Mouse (Mus musculus) neural tube, embryonic 12.5 days (tissue): ENCODE measurements around the gene Pth1r. TPM values are rescaled to one million over a fixed set of nuclear protein-coding genes. Genes with fewer than 3 reads are reported as not detected.
A peak's percentile ranks its signal among the peaks of the same experiment; 100 is the strongest.

Experiments
- ATAC-seq: fragments of 200-750 bp; cut with Nextera tagmentation; 2 replicates; pipeline ENCODE4 v1.8.0; 2017; ENCODE audit warnings: low read depth, mild to moderate bottlenecking, moderate TSS enrichment, moderate library complexity; ENCODE audit not compliant: low FRiP score
- H3K27ac ChIP-seq: fragments of 300-500 bp; sonication (generic); 2 replicates; pipeline ENCODE4 v1.5.1; 2016
- H3K27me3 ChIP-seq: fragments of 300-500 bp; sonication (generic); replicated peaks from 2 replicates; pipeline ENCODE4 v1.6.1; 2016; ENCODE audit warnings: mild to moderate bottlenecking
- H3K36me3 ChIP-seq: fragments of 300-500 bp; sonication (generic); 2 replicates; pipeline ENCODE4 v1.6.1; 2016; ENCODE audit warnings: mild to moderate bottlenecking
- H3K4me1 ChIP-seq: fragments of 300-500 bp; sonication (generic); 2 replicates; pipeline ENCODE4 v1.6.1; 2016
- H3K4me2 ChIP-seq: fragments of 300-500 bp; sonication (generic); replicated peaks from 2 replicates; pipeline ENCODE4 v1.6.1; 2016; ENCODE audit warnings: mild to moderate bottlenecking
- H3K4me3 ChIP-seq: fragments of 300-500 bp; sonication (generic); 2 replicates; pipeline ENCODE4 v1.5.1; 2016
- H3K9ac ChIP-seq: fragments of 300-500 bp; sonication (generic); 2 replicates; pipeline ENCODE4 v1.6.1; 2016; ENCODE audit warnings: mild to moderate bottlenecking
- H3K9me3 ChIP-seq: fragments of 300-500 bp; sonication (generic); 2 replicates; pipeline ENCODE4 v1.6.1; 2016; ENCODE audit warnings: mild to moderate bottlenecking
- WGBS: fragments of 180-500 bp; shearing (Covaris S2); methylation state at CpG from one replicate; pipeline ENCODE4 v1.1.7; 2016; 5-methylcytosine and 5-hydroxymethylcytosine counted together
- polyA plus RNA-seq: library from polyadenylated mRNA; unstranded; fragments of >200 nt; fragmentation: Nextera tagmentation; extraction: Ambion mirVana; gene quantifications from 2 replicates; pipeline ENCODE4 v1.2.1, GENCODE M21; 2016

Pth1r gene
- polyA plus RNA-seq, 1 experiment from 2014 or later: 40.6 TPM

DNA sequence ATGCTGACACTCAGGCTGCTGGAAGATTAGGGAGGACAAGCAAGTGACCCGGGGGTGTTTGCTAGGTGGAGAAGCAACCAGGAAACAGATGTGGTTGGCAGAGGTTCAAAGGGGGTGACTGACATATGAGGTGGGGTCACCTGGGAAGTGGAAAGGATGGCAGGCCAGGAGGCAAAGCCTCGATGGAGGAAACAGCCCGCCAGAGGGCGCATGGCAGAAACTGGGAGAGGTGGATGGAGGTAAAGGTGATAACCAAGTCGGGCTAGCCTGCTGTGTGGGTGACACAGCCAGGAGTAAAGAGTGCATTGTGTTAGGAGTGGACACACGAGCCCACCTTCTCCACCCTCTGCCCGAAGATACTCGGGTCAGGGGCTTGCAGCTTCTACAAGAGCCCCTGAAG, 17.1 kb downstream of the Pth1r start:
- Histone ChIP-seq H3K4me2 (no peak overlapping the region), H3K9ac (no peak overlapping the region), H3K9me3 (no peaks in the 10 kb centered on the region), H3K36me3 (no peaks in the 10 kb centered on the region; the same call in 1 of the 2 replicates), H3K4me3 (no peak overlapping the region), H3K4me1 (peaks cover 48% of the 10 kb centered on the region), H3K27me3 (peaks cover 19% of the 10 kb centered on the region), H3K27ac (no peak overlapping the region)
- no peak for ATAC-seq
- 18% methylated on average over 8 of the region's 8 CpGs for WGBS

GRCm38 (mm10) chr9:110726867-110727266, 20.1 kb downstream of the Pth1r start:
- Histone ChIP-seq H3K4me3 (peak overlapping the region; percentile 2; the same call in 1 of the 2 replicates), H3K9ac (no peak overlapping the region), H3K27me3 (peaks cover 19% of the 10 kb centered on the region), H3K27ac (no peak overlapping the region), H3K4me2 (peak overlapping the region; percentile 47), H3K9me3 (no peaks in the 10 kb centered on the region), H3K36me3 (peaks cover 8% of the 10 kb centered on the region; the same call in 1 of the 2 replicates), H3K4me1 (peaks cover 21% of the 10 kb centered on the region)
- ATAC-seq: no peak
- 21% methylated on average over 33 of the region's 33 CpGs for WGBS

DNA sequence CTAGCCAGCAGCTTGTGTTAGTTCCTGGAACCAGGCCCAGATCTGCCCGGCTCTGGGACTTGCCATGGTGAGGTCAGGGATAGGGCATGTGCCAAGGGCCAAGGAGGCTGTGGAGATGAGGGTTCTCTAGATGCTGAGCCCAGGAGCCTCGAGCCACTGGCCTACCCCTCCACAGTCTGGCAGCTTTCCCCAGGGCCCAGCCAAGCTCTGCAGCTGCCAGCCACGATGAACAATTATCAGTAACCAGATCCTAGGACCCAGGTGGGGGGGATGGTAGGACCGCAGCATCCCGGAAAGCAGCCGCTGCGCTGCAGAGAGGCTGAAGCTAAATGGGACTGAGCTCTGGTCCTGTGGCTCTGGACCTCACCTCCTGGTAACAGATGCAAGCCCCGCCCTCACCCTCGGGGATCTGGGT, 21.2 kb downstream of the Pth1r start:
- Histone ChIP-seq H3K9me3 (no peaks in the 10 kb centered on the region), H3K4me1 (peaks cover 19% of the 10 kb centered on the region), H3K9ac (no peak overlapping the region), H3K36me3 (peaks cover 8% of the 10 kb centered on the region; the same call in 1 of the 2 replicates), H3K27me3 (peaks cover 19% of the 10 kb centered on the region), H3K4me3 (no peak overlapping the region), H3K4me2 (0 out of 2 replicates have a peak overlapping the region, but pooled peaks have one; percentile 24), H3K27ac (no peak overlapping the region)
- 14% methylated on average over 9 of the region's 9 CpGs for WGBS
- ATAC-seq: peak; percentile 26; the same call in 1 of the 2 replicates

DNA sequence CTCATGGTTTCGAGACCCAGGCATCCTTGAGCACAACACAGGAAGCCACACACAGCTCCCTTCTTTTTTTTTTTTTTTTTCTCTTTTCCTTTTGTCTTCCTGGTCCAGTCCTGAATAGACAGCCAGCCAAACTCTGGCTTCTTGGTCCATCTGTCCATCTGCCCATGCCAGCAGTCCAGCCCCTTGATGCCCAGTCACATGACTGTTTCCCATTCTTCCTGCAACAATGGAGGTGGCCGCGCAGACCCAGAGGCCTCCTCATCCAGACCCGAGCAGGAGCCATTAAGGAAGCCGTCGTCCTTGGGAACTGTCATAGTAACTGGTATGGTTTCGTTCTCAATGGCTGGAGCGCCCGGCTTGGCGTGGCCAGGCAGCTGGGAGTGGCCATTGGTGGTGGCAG, 24.9 kb downstream of the Pth1r start:
- H3K27ac ChIP-seq: no peak overlapping the region
- H3K9me3 ChIP-seq: no peaks in the 10 kb centered on the region
- ATAC-seq: no peak
- WGBS: 75% methylated on average over 10 of the region's 10 CpGs
- H3K36me3 ChIP-seq: peaks cover 8% of the 10 kb centered on the region; the same call in 1 of the 2 replicates
- no peak overlapping the region for H3K4me3 ChIP-seq
- no peak overlapping the region for H3K4me2 ChIP-seq
- peaks cover 24% of the 10 kb centered on the region for H3K4me1 ChIP-seq
- peaks cover 11% of the 10 kb centered on the region for H3K27me3 ChIP-seq
- H3K9ac ChIP-seq: no peak overlapping the region

DNA sequence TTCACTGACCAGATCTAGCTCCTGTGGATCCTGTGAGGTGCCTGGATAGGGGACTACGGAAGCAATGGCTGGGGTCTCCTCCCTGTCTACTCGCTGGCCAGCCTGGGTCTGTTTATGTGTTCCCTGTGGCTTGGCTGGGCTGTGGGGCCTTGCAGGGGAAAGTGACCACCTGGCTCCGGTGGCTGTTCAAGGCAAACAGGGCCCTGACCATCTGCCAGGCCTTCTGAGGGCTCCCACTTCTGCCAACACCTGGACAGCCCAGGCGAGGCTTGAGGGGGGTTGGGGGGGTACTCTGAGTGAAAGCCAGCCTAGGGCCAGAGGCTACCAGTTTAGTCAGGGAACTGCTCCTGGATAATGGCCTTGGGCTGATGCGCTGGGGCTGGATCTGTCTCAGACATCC, 27.0 kb downstream of the Pth1r start:
- Histone ChIP-seq H3K4me2 (no peak overlapping the region), H3K9me3 (no peaks in the 10 kb centered on the region), H3K4me3 (no peak overlapping the region), H3K27me3 (no peaks in the 10 kb centered on the region), H3K9ac (no peak overlapping the region), H3K36me3 (peaks cover 13% of the 10 kb centered on the region; the same call in 1 of the 2 replicates), H3K27ac (no peak overlapping the region), H3K4me1 (0 out of 2 replicates have a peak, but pooled peaks cover 7% of the 10 kb centered on the region)
- no peak for ATAC-seq
- WGBS: 75% methylated on average over 5 of the region's 5 CpGs

- Histone ChIP-seq H3K4me2 (no peak overlapping the region), H3K36me3 (peaks cover 20% of the 10 kb centered on the region; the same call in 1 of the 2 replicates), H3K27me3 (no peaks in the 10 kb centered on the region), H3K27ac (no peak overlapping the region), H3K9me3 (no peaks in the 10 kb centered on the region), H3K9ac (no peak overlapping the region), H3K4me1 (0 out of 2 replicates have a peak, but pooled peaks cover 7% of the 10 kb centered on the region), H3K4me3 (no peak overlapping the region)
- no peak for ATAC-seq
- 81% methylated on average over 3 of the region's 3 CpGs for WGBS
Observed at GRCm38 (mm10) chr9:110718810-110719209, 28.1 kb downstream of the Pth1r start.

GRCm38 (mm10) chr9:110718071-110718470, 28.9 kb downstream of the Pth1r start:
- H3K4me1 ChIP-seq: 0 out of 2 replicates have a peak, but pooled peaks cover 7% of the 10 kb centered on the region
- peaks cover 18% of the 10 kb centered on the region; the same call in 1 of the 2 replicates for H3K36me3 ChIP-seq
- no peak overlapping the region for H3K4me3 ChIP-seq
- WGBS: 90% methylated on average over 6 of the region's 6 CpGs
- H3K4me2 ChIP-seq: no peak overlapping the region
- no peaks in the 10 kb centered on the region for H3K9me3 ChIP-seq
- no peaks in the 10 kb centered on the region for H3K27me3 ChIP-seq
- H3K9ac ChIP-seq: no peak overlapping the region
- no peak for ATAC-seq
- H3K27ac ChIP-seq: no peak overlapping the region

GRCm38 (mm10) chr9:110716775-110717174, 30.2 kb downstream of the Pth1r start:
- 31% methylated on average over 4 of the region's 4 CpGs for WGBS
- H3K9ac ChIP-seq: no peak overlapping the region
- H3K36me3 ChIP-seq: peaks cover 22% of the 10 kb centered on the region; the same call in 1 of the 2 replicates
- peak; percentile 77 for ATAC-seq
- H3K27ac ChIP-seq: no peak overlapping the region
- H3K4me3 ChIP-seq: no peak overlapping the region
- H3K4me1 ChIP-seq: 0 out of 2 replicates have a peak, but pooled peaks cover 7% of the 10 kb centered on the region
- no peaks in the 10 kb centered on the region for H3K9me3 ChIP-seq
- no peak overlapping the region for H3K4me2 ChIP-seq
- H3K27me3 ChIP-seq: no peaks in the 10 kb centered on the region

GRCm38 (mm10) chr9:110715426-110715825, 31.5 kb downstream of the Pth1r start:
- H3K4me1 ChIP-seq: 0 out of 2 replicates have a peak, but pooled peaks cover 7% of the 10 kb centered on the region
- no peak for ATAC-seq
- no peak overlapping the region for H3K4me3 ChIP-seq
- 56% methylated on average over 1 of the region's 1 CpGs for WGBS
- peaks cover 30% of the 10 kb centered on the region; the same call in 1 of the 2 replicates for H3K36me3 ChIP-seq
- H3K9me3 ChIP-seq: no peaks in the 10 kb centered on the region
- H3K4me2 ChIP-seq: no peak overlapping the region
- H3K27ac ChIP-seq: no peak overlapping the region
- H3K27me3 ChIP-seq: no peaks in the 10 kb centered on the region
- no peak overlapping the region for H3K9ac ChIP-seq

- Histone ChIP-seq H3K9ac (no peak overlapping the region), H3K27ac (no peak overlapping the region), H3K9me3 (no peaks in the 10 kb centered on the region), H3K4me3 (no peak overlapping the region), H3K27me3 (no peaks in the 10 kb centered on the region), H3K36me3 (peaks cover 33% of the 10 kb centered on the region), H3K4me1 (no peaks in the 10 kb centered on the region), H3K4me2 (no peak overlapping the region)
- no peak for ATAC-seq
- 67% methylated on average over 1 of the region's 1 CpGs for WGBS
Observed at GRCm38 (mm10) chr9:110713389-110713788, 33.6 kb downstream of the Pth1r start.

GRCm38 (mm10) chr9:110712545-110712944, 34.4 kb downstream of the Pth1r start:
- Histone ChIP-seq H3K4me2 (no peak overlapping the region), H3K9me3 (no peaks in the 10 kb centered on the region), H3K4me1 (no peaks in the 10 kb centered on the region), H3K27me3 (no peaks in the 10 kb centered on the region), H3K4me3 (no peak overlapping the region), H3K36me3 (peaks cover 38% of the 10 kb centered on the region), H3K9ac (no peak overlapping the region), H3K27ac (no peak overlapping the region)
- ATAC-seq: no peak
- 92% methylated on average over 4 of the region's 4 CpGs for WGBS

DNA sequence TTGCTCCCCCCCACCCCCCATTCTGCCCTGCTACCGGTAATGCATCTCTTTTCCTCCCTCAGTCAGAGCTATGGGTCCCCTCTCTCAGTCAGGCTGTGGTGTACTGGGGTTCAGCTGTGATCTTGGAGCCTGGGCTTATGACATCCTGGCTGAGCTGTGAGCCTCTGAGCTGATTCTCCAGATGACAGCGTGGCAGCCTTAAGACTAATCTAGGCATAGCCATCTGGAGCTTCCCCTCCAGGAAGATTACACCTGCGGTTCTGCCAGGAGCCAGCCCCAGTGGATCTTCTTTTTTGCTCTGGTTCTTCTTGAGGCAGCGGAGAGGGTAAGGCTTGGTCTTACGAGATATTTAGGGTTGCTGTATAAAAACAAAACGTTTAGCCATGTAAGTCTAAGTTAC, 34.9 kb downstream of the Pth1r start:
- no peak overlapping the region for H3K4me3 ChIP-seq
- ATAC-seq: no peak
- H3K9ac ChIP-seq: no peak overlapping the region
- WGBS: 95% methylated on average over 6 of the region's 6 CpGs
- peaks cover 38% of the 10 kb centered on the region for H3K36me3 ChIP-seq
- no peaks in the 10 kb centered on the region for H3K9me3 ChIP-seq
- H3K27ac ChIP-seq: no peak overlapping the region
- no peaks in the 10 kb centered on the region for H3K27me3 ChIP-seq
- no peak overlapping the region for H3K4me2 ChIP-seq
- H3K4me1 ChIP-seq: no peaks in the 10 kb centered on the region

- no peak overlapping the region for H3K4me2 ChIP-seq
Observed at GRCm38 (mm10) chr9:110711532-110711931, 35.4 kb downstream of the Pth1r start.

More at GRCm38 (mm10) chr9:110711532-110711931, 35.4 kb downstream of the Pth1r start:
- Histone ChIP-seq H3K27ac (no peak overlapping the region), H3K9me3 (no peaks in the 10 kb centered on the region), H3K4me3 (no peak overlapping the region), H3K27me3 (no peaks in the 10 kb centered on the region), H3K36me3 (peaks cover 38% of the 10 kb centered on the region), H3K9ac (no peak overlapping the region), H3K4me1 (no peaks in the 10 kb centered on the region)
- no peak for ATAC-seq
- 89% methylated on average over 1 of the region's 1 CpGs for WGBS
